In the genomic region with DNA sequence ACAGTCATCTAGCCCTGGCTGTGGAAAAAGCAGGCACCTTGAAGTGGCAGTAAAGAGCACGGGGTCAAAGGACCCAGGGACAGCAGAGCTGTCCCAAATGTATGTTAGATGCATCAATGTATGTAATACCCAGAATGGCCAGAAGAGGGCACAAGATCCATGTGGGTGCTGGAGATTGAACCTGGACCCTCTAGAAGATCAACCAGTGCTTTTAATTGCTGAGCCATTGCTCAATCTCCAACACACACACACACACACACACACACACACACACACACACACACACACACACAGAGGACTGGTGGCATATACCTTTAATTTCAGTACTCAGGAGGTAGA, we compare ENCODE assay signal across 10 mouse cellular contexts. TPM values are rescaled to one million over a fixed set of nuclear protein-coding genes. Genes with fewer than 3 reads are reported as not detected.
A peak's percentile ranks its signal among the peaks of the same experiment; 100 is the strongest.
DNase-seq lines count a peak whose midpoint lies in the region; ATAC-seq and TF ChIP-seq lines count a peak whose summit lies in the region.
"Had no signal": no experiment of that assay in that cellular context is flagged by ENCODE, and none has a peak within 500 bp of the region (broad histone marks: within the 10 kb centered on the region; RNA-seq: fewer than 3 reads in every experiment).

No protein-coding gene starts in this region.

- TF ChIP-seq CTCF in liver, embryonic 14.5 days (IDR thresholded peaks at IDR 0.05; ENCODE audit: low read depth), result peak; percentile 80

- H3K27me3 ChIP-seq in limb, embryonic 11.5 days (ENCODE audit: control insufficient read depth, insufficient read depth, low read length), result no peaks in the 10 kb centered on the region
- no peaks in the 10 kb centered on the region for H3K27me3 ChIP-seq in limb, embryonic 10.5 days (ENCODE audit: low read depth, poor library complexity, severe bottlenecking)
- H3K27me3 ChIP-seq in liver, embryonic 14.5 days (ENCODE audit: control insufficient read depth, insufficient read depth, low read length), result no peaks in the 10 kb centered on the region
- H3K27me3 ChIP-seq: heart, embryonic 13.5 days had no signal

- no peaks in the 10 kb centered on the region for H3K4me1 ChIP-seq in limb, embryonic 11.5 days (ENCODE audit: control insufficient read depth, insufficient read depth, low read length)
- H3K4me1 ChIP-seq in limb, embryonic 10.5 days, result no peaks in the 10 kb centered on the region
- peaks cover 0 to 5% of the 10 kb centered on the region in 2 experiments; a peak in 2 of 4 replicates for H3K4me1 ChIP-seq in liver, embryonic 14.5 days (replicated peaks; ENCODE audit: control insufficient read depth in 2 of 2, insufficient read depth in 2 of 2, low read length in 1 of 2)

- 27% methylated on average over 1 of the region's 1 CpGs for WGBS in limb, embryonic 11.5 days
- 38% methylated on average over 1 of the region's 1 CpGs for WGBS in limb, embryonic 10.5 days
- WGBS in liver, embryonic 14.5 days (ENCODE audit: insufficient replicate concordance), result 10% methylated on average over 1 of the region's 1 CpGs

- H3K27ac ChIP-seq in limb, embryonic 11.5 days (replicated peaks; ENCODE audit: low read depth, low read length), result no peak overlapping the region
- H3K27ac ChIP-seq in limb, embryonic 10.5 days, result no peak overlapping the region
- no peak overlapping the region for H3K27ac ChIP-seq in liver, embryonic 14.5 days
- H3K27ac ChIP-seq: heart, embryonic 13.5 days had no signal

- no peak overlapping the region for H3K4me2 ChIP-seq in limb, embryonic 11.5 days (ENCODE audit: low read depth, severe bottlenecking)
- H3K4me2 ChIP-seq in liver, embryonic 14.5 days (ENCODE audit: low read depth), result no peak overlapping the region
- H3K4me2 ChIP-seq: heart, embryonic 13.5 days had no signal

- ATAC-seq in limb, embryonic 11.5 days (ENCODE audit: insufficient number of reproducible peaks, low FRiP score, low TSS enrichment, low read depth), result no peak
- ATAC-seq in liver, embryonic 14.5 days (ENCODE audit: insufficient read depth), result no peak
- no peak for ATAC-seq in inflammation-experienced regulatory T-cells, adult 6 months

- H3K4me3 ChIP-seq in limb, embryonic 11.5 days (ENCODE audit: low read depth, low read length), result no peak overlapping the region
- no peak overlapping the region for H3K4me3 ChIP-seq in limb, embryonic 10.5 days
- H3K4me3 ChIP-seq in liver, embryonic 14.5 days (ENCODE audit: insufficient read depth in 1 of 2, low read depth in 2 of 2, low read length in 2 of 2), result no peak overlapping the region
- H3K4me3 ChIP-seq: heart, embryonic 13.5 days; megakaryocyte, embryonic 14.5 days had no signal

- TF ChIP-seq EP300 in liver, embryonic 14.5 days (IDR thresholded peaks at IDR 0.05; ENCODE audit: low read depth), result no peak

- no peak overlapping the region for H3K9ac ChIP-seq in limb, embryonic 11.5 days (ENCODE audit: low read length)
- no peak overlapping the region for H3K9ac ChIP-seq in liver, embryonic 14.5 days (replicated peaks)
- H3K9ac ChIP-seq: heart, embryonic 13.5 days had no signal

- DNase-seq in cerebellum, adult 9-10 months, result peak; percentile 23
- no peak for DNase-seq in cerebellum, adult 18-20 months
- DNase-seq in limb, embryonic 11.5 days (ENCODE audit: low spot score), result peak; percentile 48
- no peak for DNase-seq in limb, embryonic 10.5 days (ENCODE audit: low spot score)
- peak; percentile 60 for DNase-seq in R1 (ENCODE audit: low read depth, low spot score)
- DNase-seq in liver, embryonic 14.5 days (ENCODE audit: low read depth in 3 of 3, low spot score in 3 of 3), result no peak
- no peak for DNase-seq in cerebellum, adult 11 months

- no peaks in the 10 kb centered on the region for H3K9me3 ChIP-seq in limb, embryonic 11.5 days (ENCODE audit: control insufficient read depth, low read length)
- H3K9me3 ChIP-seq in limb, embryonic 10.5 days (replicated peaks), result no peaks in the 10 kb centered on the region
- H3K9me3 ChIP-seq in liver, embryonic 14.5 days (ENCODE audit: control insufficient read depth, low read length), result no peaks in the 10 kb centered on the region
- H3K9me3 ChIP-seq: heart, embryonic 13.5 days; megakaryocyte, embryonic 14.5 days had no signal

- H3K36me3 ChIP-seq in limb, embryonic 11.5 days (ENCODE audit: control insufficient read depth, insufficient read depth, low read length), result no peaks in the 10 kb centered on the region
- no peaks in the 10 kb centered on the region for H3K36me3 ChIP-seq in limb, embryonic 10.5 days
- H3K36me3 ChIP-seq in liver, embryonic 14.5 days (replicated peaks; ENCODE audit: control insufficient read depth, insufficient read depth, low read depth), result no peaks in the 10 kb centered on the region
- H3K36me3 ChIP-seq: heart, embryonic 13.5 days had no signal

RNA-seq across cellular contexts. Expression of gene Sccpdh, which starts 34.6 kb away (rescaled TPM):
- 81.6 and 85.6 TPM in 2 replicates for polyA plus RNA-seq in limb, embryonic 11.5 days (2014; fragmentation: Nextera tagmentation; extraction: Ambion mirVana)
- polyA plus RNA-seq in limb, embryonic 10.5 days (2016; fragmentation: Nextera tagmentation; extraction: Ambion mirVana), result 67.4 and 75.2 TPM in 2 replicates
- 2.6 and 4.0 TPM in 2 replicates for polyA plus RNA-seq in liver, embryonic 14.5 days (2012; rRNA removed)
- 7.8 TPM in 2 replicates for polyA plus RNA-seq in liver, embryonic 14.5 days (2014; fragmentation: Nextera tagmentation; extraction: Ambion mirVana)
- polyA plus RNA-seq in inflammation-experienced regulatory T-cells, adult 6 months (2017; shearing (Covaris generic)), result 10 to 100 TPM in 2 of 3 experiments, 1 to 10 TPM in 1; 3.8 to 19.0 (median 14.8) TPM

Comparison
In these comparisons a context has a peak if more than half of its experiments do, and no peak if none do; other contexts are left out.
1. DNase-seq: peak in cerebellum, adult 9-10 months (single experiment), limb, embryonic 11.5 days (single experiment) and R1 (single experiment); none in cerebellum, adult 18-20 months (0 of 2), limb, embryonic 10.5 days (single experiment), liver, embryonic 14.5 days (0 of 3) and cerebellum, adult 11 months (single experiment).